Mouse (Mus musculus) spleen, postnatal 36 days (tissue): ENCODE measurements around the gene Il11ra1.
"Not testable (repeated sequence)": the region's sequence is repeated elsewhere in the genome, so short reads cannot be mapped to it uniquely, and the experiment has no call there.

ENCODE experiments used
- DNase-seq, 2 experiments: peaks; one replicate each; pipeline ENCODE4 v3.0.0; 2022; ENCODE audit warnings: low spot score in 2 of 2, mixed read lengths in 1 of 2

Gene Il11ra1

DNA sequence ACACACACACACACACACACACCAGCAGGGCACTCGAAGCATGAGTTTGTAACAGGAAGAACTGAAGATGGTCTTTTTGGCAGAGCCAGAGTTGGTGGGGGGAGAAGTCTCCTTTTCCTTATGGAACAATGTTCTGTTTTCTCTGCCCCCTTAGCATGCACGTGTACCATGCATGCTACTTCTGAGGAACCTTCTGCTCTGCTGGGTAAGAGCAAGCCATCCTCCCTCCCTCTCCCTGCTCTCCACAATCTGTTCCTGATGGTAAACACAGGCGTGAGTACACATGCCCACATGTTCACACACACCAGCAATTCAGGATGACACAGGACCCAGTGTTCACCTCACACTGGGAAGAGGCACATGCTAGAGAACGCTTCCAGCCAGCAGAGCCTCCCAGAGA, 18.6 kb upstream of the Il11ra1 start:
- no peak for DNase-seq

DNA sequence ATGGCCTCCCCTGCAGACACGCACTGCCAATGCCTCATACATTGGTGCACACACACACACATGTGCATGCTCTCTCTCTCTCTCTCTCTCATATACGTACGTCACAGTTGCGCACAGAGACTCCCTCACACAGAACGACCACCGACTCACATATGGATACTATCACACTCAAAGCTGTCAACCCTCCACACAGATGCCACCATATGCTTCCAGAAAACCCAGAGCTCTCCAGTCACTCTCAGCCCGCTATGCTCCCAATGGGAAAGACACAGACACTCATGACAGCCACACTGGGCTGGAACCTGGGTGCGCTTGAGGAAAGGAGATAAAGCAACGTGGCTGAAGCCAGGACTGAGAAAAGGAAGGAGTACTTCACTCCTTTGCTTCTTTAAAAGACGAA, 17.8 kb upstream of the Il11ra1 start:
- DNase-seq, result no peak

- DNase-seq, result no peak
These were observed 17.0 kb upstream of the Il11ra1 start for GRCm38 (mm10) chr4:41682789-41683188.

DNA sequence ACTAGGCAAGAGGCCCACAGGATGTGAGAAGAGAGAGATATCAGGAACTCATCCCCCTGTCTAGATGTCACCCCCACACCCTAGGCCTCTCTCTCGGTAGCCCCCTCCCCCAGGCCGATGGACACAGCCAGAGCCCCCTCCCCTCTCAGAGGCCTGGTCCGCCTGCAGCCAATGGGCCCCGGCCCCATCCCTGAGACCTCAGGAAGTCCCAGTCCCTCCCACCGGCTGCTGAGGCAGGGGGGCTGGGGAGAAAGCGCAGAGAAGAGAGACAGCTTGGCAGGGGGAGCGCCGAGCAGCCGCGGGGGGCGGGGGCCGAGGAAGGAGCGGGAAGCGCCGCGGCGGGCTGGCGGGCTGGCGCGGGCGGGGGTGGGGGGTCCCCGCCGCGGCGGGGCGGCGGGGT, 16.5 kb upstream of the Il11ra1 start:
- DNase-seq, result not testable (repeated sequence)

GRCm38 (mm10) chr4:41684131-41684930, 15.5 kb upstream of the Il11ra1 start:
- DNase-seq, result not testable (repeated sequence)

DNA sequence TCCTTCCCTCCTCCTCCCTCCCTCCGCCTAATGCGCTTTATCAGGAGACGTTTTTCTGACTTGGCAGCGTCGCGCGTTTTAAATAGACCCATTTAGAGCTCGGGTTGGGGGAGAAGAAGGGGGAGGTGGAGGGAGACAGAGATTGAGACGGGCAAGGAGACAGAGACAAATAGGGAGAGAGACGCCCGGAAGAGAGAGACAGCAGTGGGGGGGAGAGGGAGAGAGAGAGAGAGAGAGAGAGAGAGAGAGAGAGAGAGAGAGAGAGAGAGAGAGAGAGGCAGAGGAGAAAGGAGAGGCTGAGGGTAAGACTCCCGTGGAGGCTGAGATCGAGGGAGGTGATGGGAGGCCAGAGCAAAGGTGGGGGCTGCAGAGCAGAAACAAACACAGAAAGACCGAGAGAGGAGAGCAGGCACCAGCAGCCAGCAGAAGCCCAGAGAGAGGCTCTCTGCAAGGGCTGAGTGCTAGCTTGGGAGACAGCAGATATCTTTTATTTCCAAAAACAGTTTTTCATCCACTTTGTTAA, 14.8 kb upstream of the Il11ra1 start:
- DNase-seq, result not testable (repeated sequence)

- not testable (repeated sequence) for DNase-seq
These were observed 13.8 kb upstream of the Il11ra1 start for GRCm38 (mm10) chr4:41685882-41686492.

- not testable (repeated sequence) for DNase-seq
These were observed 11.2 kb upstream of the Il11ra1 start for GRCm38 (mm10) chr4:41688562-41688961.

- DNase-seq, result not testable (repeated sequence)
These were observed 9.8 kb upstream of the Il11ra1 start for GRCm38 (mm10) chr4:41690014-41690413.

GRCm38 (mm10) chr4:41693511-41693910, 6.3 kb upstream of the Il11ra1 start:
- not testable (repeated sequence) for DNase-seq

- DNase-seq, result not testable (repeated sequence)
These were observed 4.0 kb upstream of the Il11ra1 start for GRCm38 (mm10) chr4:41695800-41696199.

DNA sequence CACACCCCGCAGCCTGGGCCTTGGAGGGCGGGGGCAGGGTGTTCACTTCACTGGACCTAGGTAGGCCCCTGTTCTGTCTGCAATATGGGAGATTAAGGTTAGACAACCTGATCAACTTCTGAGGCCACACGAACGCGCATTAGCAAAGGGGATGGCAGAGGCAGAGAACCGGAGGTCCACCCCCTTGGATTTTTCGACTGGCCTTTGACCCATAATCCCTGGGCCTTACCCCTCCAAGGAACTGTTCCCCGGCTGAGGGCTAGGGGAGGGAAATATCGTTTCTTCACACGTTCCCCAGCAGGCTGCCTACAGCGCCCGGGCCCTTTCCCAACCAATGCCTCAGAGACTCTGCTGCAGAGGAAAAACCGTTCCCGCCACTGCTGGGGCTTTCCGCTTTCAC, 3.3 kb upstream of the Il11ra1 start:
- not testable (repeated sequence) for DNase-seq

DNA sequence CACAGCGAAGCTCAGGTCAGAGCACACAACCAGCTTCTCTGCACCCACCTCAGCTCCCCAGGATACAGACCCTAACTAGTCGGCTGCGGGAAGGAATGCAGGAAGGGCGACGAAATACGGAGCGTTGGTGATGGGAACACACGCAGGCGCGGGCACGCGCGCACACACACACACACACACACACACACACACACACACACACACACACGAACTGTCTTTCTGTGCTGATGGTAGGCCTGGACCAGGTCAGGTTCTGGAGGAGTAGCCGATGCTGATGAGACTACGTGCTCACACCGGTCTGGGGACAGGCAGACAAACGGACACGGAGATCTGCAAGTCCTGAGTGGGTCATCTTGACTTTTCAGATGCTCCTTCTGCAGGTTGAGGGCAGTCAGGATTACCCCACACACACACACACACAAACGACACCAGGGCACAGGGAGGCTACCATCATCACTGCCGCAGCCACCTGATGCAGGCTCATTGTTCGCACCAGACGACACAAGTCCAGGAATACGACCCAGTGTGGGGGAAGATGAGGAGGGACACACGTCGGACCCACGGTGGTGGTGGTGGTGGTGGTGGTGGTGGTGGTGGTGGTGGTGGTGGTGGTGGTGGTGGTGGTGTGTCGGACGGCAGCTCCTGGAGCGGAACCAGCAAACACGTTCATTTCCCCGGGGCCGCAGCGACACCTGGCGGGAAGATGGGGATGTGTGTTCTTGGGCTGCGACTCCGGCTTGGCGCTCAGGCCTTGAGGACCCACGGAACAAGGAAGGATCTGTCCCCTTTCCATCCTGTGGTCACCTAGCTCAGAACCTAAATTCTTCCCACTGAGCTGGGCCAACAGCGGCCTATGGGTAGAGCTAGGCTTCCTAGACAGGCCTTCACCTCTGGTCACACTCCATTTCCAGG, 2.6 kb upstream of the Il11ra1 start, which contains the start of gene Cntfr:
TSS of gene Cntfr (minus strand) at position 160 of the 912 bp plus-strand sequence.
- DNase-seq, result peak; percentile 44 to 53

GRCm38 (mm10) chr4:41698421-41699016, 1.3 kb upstream of the Il11ra1 start:
- DNase-seq, result not testable (repeated sequence)

- DNase-seq, result not testable (repeated sequence)
These were observed 435 bp downstream of the Il11ra1 start for GRCm38 (mm10) chr4:41700224-41700623.

GRCm38 (mm10) chr4:41702226-41702625, 2.4 kb downstream of the Il11ra1 start:
- DNase-seq, result not testable (repeated sequence)

DNA sequence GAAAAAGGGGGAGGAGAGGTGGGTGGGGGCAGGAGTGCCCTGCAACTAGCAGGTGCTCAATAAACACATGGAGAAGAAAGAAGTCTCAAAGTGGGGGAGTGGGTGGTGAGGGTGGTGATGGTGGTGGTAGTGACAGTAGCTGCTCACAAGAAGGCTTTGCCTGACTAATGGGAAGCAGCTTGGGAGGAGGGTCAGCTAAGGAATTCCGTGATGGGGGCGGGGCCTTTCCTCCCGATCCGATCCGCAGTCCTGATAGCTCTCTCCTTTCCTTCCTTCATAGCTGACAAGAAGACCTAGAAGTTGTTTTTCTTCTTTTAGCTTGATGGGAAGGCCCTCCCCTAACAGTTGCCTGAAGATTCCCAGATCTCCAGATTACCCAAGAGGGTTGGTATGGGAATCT, 4.9 kb downstream of the Il11ra1 start:
- no peak for DNase-seq

- DNase-seq, result no peak
These were observed 6.3 kb downstream of the Il11ra1 start for GRCm38 (mm10) chr4:41705922-41706754.

DNA sequence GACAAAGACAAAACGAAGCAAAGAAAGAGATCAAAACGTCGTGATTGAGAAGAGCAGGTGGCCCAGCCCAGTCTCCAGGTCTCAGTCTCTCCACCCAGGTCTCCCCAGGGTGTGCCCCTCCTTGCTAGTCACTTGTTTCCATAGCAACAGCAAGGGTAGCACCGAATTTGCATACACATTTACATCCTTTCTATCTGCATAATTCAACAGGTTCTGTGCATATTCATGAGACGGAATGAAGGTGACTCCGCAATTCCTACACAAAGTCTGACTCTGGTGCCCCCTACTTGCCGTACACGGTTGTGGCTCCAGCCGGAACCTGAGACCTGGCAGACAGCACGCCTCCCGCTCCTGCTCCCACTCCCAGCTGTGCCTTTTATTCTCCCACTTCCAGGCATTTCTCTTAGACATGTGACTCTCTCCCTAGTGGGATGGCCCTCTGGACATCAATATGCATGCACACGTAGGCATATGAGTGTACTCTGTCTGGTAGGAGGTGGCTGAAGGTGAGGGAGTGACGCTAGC, 7.3 kb downstream of the Il11ra1 start:
- peak; percentile 68 to 73 for DNase-seq

DNA sequence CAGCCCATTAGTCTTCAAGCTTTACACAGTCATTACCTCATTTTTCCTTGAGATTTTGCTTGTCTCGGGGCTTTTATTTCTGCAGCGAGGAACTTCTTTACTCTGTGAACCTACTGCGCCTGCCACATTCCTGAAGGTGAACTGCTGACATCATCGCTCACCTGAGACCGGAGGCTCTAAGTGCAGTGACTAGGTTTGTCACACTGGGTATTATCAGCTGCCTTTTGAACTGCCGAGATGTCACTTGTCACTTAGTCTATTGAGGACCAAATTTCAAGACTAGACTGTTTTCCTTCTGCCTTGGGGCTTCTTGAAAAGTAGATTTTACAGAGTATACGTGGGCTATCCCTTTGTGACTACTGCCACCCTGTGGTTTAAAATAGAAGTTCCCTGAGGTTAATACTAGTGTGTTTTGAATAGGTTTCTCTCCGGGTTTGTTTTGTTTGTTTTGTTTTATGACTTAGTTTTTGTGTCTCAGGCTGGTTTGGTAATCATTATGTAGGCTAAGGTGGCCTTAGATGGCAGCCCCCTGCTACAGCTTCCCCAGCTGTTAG, 8.5 kb downstream of the Il11ra1 start:
- peak in 1 of 2 experiments; percentile 34 for DNase-seq
